Mouse (Mus musculus): ENCODE results near the gene CT030661.1. TPM values are rescaled to one million over a fixed set of nuclear protein-coding genes. Genes with fewer than 3 reads are reported as not detected.
"Not testable (repeated sequence)": the region's sequence is repeated elsewhere in the genome, so short reads cannot be mapped to it uniquely, and the experiment has no call there.

Gene CT030661.1
- polyA plus RNA-seq (2015; fragmentation: Nextera tagmentation; extraction: Ambion mirVana) = 13.5 and 13.6 TPM in 2 replicates

DNA sequence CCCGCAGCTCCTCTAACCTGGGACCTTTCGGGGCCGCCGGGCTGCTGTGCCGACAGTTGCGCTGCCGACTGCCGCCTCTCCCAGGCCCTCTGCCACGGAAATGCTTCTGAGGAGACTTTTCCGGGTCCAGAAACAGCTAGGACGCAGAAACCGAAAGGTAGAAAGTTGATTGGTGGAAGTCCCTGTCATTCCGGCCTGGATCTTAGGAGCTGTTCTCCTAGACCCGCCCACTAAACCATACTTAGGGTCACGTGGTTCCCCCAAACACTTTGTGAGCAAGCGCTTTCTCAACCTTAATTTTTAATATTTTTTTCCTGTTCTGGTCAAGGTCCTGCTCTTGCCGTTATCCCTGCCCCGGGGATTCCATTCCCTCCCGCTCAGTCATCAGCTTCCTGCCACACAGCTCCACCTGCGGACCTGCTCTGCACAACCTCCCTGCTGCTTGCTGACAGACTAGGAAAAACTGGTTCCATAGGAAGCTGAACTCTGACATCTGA lies at the start of gene CT030661.1:
CT030661.1 (minus strand) TSS at position 108 of the 497 bp plus-strand sequence.
- peak within 1 kb of the TSS; percentile 83 for H3K27ac ChIP-seq
- peak; percentile 99 for ATAC-seq (ENCODE audit: low FRiP score)
- not testable (repeated sequence) for H3K36me3 ChIP-seq; H3K9me3 ChIP-seq; H3K27me3 ChIP-seq; H3K4me1 ChIP-seq (replicated peaks)
- peak within 1 kb of the TSS; percentile 76 for H3K9ac ChIP-seq
- peak within 1 kb of the TSS; percentile 60 for H3K4me2 ChIP-seq
- peak within 1 kb of the TSS; percentile 61 for H3K4me3 ChIP-seq
- under 1% methylated on average over 20 of the region's 20 CpGs for WGBS

DNA sequence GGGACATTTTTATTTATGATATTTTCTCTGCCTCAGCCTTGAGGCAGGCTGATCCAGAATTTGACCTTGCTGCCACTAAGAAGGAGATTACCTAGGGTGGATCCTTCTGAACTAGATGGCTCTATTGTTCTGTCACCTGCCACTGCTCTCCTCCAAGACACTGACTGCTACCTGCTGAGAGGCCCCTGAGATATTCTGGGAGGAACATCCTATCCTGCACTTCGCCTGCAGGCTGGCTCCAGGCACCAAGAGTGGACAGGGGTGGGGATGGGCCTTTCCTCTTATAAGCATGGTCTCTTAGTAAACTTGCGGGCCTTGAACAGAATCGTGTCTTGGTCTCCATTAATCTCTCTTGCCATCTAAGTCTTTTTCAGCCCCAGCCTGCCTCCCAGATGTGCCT lies 49.3 kb upstream of the CT030661.1 start:
- peaks cover 18% of the 10 kb centered on the region for H3K4me1 ChIP-seq (replicated peaks)
- no peak overlapping the region for H3K4me3 ChIP-seq
- H3K27me3 ChIP-seq = no peaks in the 10 kb centered on the region
- peaks cover 29% of the 10 kb centered on the region for H3K36me3 ChIP-seq
- ATAC-seq (ENCODE audit: low FRiP score) = no peak
- no peak overlapping the region for H3K4me2 ChIP-seq
- 95% methylated on average over 3 of the region's 3 CpGs for WGBS
- H3K9ac ChIP-seq = no peak overlapping the region
- no peak overlapping the region for H3K27ac ChIP-seq
- H3K9me3 ChIP-seq = peaks cover 23% of the 10 kb centered on the region

DNA sequence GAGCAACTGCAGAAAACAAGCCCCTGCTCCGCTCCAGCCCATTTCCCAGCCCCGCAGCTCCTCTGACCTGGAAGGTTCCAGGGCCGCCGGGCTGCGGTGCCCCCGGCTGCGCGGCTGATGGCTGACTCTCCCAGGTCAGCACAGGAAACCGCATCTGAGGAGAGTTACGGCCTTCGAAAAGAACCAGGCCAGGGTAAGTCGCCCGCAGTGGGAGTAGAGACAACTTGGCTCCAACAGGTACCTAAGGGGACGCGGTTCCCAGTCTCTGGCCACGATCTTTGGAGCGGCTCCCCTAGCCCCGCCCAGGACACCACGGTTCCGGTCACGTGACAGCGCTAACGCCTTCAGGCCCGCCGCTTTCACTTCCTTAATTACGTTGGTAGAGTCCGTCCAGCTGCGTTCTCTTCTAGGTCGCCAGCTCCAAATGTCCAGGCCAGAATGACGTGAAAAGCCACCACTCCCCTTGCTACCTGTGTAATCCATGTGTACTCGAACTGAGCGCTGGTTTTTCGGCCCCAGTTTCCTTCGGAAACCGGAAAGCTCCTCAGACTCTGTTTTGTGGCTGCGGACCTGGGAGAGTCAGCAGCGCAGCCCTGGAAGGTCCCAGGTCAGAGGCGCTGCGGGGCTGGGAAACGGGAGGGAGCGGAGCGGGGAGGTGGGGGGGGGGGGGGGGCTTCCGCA lies 46.6 kb upstream of the CT030661.1 start, which contains the start of the genes Zfp944 and Zfp758:
Zfp944 (minus strand) TSS at position 300 of the 681 bp plus-strand sequence.
Zfp758 (plus strand) TSS at position 353 of the 681 bp plus-strand sequence.
- 1% methylated on average over 28 of the region's 43 CpGs for WGBS
- Histone ChIP-seq H3K4me3 (peak within 1 kb of the TSS; percentile 57), H3K4me2 (peak within 1 kb of the TSS; percentile 66), H3K4me1 (replicated peaks) (peaks cover 18% of the 10 kb centered on the region), H3K27ac (peak within 1 kb of the TSS; percentile 80), H3K36me3 (peaks cover 20% of the 10 kb centered on the region), H3K9ac (peak within 1 kb of the TSS; percentile 76)
- H3K27me3 ChIP-seq, H3K9me3 ChIP-seq: not testable (repeated sequence)
- peak; percentile 96 for ATAC-seq (ENCODE audit: low FRiP score)

DNA sequence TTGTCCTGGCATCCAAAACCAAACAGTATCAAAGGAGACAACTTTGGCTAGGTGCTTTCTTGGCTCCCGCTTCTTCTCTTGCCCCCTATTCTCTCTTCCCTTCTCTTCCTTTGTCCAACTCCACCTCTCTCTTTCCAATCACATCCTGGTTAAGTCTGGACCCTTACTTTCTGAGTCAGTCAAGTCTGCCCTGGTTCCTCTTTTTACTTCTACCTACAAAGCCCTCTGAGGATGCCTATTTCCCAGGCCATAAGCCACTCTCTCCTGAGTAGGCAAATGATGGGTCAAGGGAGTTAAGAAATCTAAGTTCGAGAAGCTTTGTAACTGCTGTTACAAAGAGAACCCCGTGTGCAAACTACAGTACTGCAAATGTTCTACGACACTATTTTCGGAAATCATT lies 45.9 kb upstream of the CT030661.1 start:
- peak overlapping the region; percentile 76 for H3K9ac ChIP-seq
- H3K36me3 ChIP-seq = peaks cover 23% of the 10 kb centered on the region
- H3K4me1 ChIP-seq (replicated peaks) = peaks cover 18% of the 10 kb centered on the region
- peaks cover 9% of the 10 kb centered on the region for H3K9me3 ChIP-seq
- H3K4me3 ChIP-seq = peak overlapping the region; percentile 57
- H3K27me3 ChIP-seq = no peaks in the 10 kb centered on the region
- H3K4me2 ChIP-seq = peak overlapping the region; percentile 66
- WGBS = 28% methylated on average over 5 of the region's 5 CpGs
- H3K27ac ChIP-seq = no peak overlapping the region
- peak; percentile 15 for ATAC-seq (ENCODE audit: low FRiP score)

DNA sequence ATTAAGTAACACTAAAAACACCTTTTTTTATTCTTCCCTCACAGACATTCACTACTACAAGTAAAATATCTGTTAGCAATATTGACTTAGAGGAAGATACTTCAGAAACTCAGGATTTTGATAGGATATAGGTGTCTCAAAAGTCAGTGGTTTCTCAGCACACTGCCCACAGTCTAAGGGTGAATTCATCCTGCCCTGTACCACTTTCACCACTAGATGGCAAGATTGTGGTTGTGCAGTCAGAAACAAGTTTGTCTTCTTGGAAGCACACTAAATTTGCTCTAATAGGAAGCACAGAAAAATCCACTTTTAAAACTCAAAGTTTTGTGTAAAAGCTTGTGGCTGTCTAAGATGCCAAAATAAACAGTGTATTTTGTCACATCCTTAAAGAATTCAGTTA lies 38.2 kb upstream of the CT030661.1 start:
- Histone ChIP-seq H3K4me3 (no peak overlapping the region), H3K27ac (no peak overlapping the region), H3K4me1 (replicated peaks) (no peaks in the 10 kb centered on the region), H3K9me3 (no peaks in the 10 kb centered on the region), H3K36me3 (peaks cover 40% of the 10 kb centered on the region), H3K27me3 (no peaks in the 10 kb centered on the region), H3K4me2 (no peak overlapping the region), H3K9ac (no peak overlapping the region)
- ATAC-seq (ENCODE audit: low FRiP score) = no peak

DNA sequence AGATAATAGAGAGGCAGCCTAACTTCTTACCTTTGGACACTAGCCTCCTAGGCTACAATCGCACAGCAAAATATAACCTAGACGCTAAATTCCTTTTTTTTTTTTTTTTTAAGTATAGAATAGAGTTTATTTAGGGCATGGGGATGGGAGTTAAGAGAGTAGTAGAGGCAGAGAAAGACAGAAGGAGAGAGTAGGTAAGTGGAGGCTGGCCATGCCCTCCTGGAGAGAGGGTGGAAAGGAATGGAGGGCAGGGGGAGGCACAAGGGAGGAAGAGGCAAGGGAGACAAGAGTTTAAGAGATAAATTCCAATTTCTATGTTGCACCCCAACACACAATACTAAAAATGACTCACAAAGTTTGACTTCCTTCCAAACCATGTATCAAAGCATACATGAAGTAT lies 610 bp upstream of the CT030661.1 start:
- not testable (repeated sequence) for H3K27me3 ChIP-seq; H3K4me1 ChIP-seq (replicated peaks); H3K36me3 ChIP-seq; H3K9me3 ChIP-seq; ATAC-seq (ENCODE audit: low FRiP score)
- WGBS = 22% methylated on average over 2 of the region's 2 CpGs
- H3K4me2 ChIP-seq = peak overlapping the region; percentile 60
- H3K4me3 ChIP-seq = peak overlapping the region; percentile 61
- peak overlapping the region; percentile 83; the same call in 1 of the 2 replicates for H3K27ac ChIP-seq
- peak overlapping the region; percentile 76 for H3K9ac ChIP-seq

DNA sequence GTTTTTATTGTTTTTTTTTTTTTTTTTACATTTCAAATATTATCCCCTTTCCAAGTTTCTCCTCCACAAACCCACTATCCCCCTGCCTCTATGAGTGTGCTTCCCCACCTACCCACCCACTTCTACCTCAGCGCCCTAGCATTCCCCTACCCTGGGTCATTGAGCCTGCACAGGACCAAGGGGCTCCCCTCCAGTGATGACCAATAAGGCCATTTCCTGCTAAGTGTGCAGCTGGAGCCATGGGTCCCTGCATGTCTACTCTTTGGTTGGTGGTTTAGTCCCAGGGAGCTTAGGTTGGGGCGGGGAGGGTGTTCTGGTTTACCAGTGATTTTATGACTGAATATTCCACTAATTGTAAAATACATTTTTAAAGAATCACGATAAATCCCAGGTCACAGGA lies 418 bp downstream of the CT030661.1 start:
- H3K36me3 ChIP-seq; H3K9me3 ChIP-seq; H3K27me3 ChIP-seq; H3K4me1 ChIP-seq (replicated peaks): not testable (repeated sequence)
- 0% methylated on average over 3 of the region's 3 CpGs for WGBS
- peak overlapping the region; percentile 83 for H3K27ac ChIP-seq
- peak overlapping the region; percentile 60 for H3K4me2 ChIP-seq
- peak overlapping the region; percentile 76 for H3K9ac ChIP-seq
- ATAC-seq (ENCODE audit: low FRiP score) = peak; percentile 80
- peak overlapping the region; percentile 61 for H3K4me3 ChIP-seq

Other genes with a start within 250 kb of the CT030661.1 start
- 1.1 and 1.7 TPM in 2 replicates for gene Zfp947, start 148.6 kb downstream of the CT030661.1 start, polyA plus RNA-seq (2015; fragmentation: Nextera tagmentation; extraction: Ambion mirVana)
- 4.1 and 4.3 TPM in 2 replicates for gene Zfp994, start 89.2 kb downstream of the CT030661.1 start, polyA plus RNA-seq (2015; fragmentation: Nextera tagmentation; extraction: Ambion mirVana)
- 12.6 and 14.6 TPM in 2 replicates for gene Zfp944, start 46.6 kb upstream of the CT030661.1 start, polyA plus RNA-seq (2015; fragmentation: Nextera tagmentation; extraction: Ambion mirVana)
- gene Zfp758, start 46.6 kb upstream of the CT030661.1 start, polyA plus RNA-seq (2015; fragmentation: Nextera tagmentation; extraction: Ambion mirVana) = 10.0 and 10.7 TPM in 2 replicates
- 35.4 and 37.1 TPM in 2 replicates for gene Zfp946, start 109.4 kb upstream of the CT030661.1 start, polyA plus RNA-seq (2015; fragmentation: Nextera tagmentation; extraction: Ambion mirVana)